Comparison of ENCODE assay signal across 19 mouse cellular contexts in the genomic region with DNA sequence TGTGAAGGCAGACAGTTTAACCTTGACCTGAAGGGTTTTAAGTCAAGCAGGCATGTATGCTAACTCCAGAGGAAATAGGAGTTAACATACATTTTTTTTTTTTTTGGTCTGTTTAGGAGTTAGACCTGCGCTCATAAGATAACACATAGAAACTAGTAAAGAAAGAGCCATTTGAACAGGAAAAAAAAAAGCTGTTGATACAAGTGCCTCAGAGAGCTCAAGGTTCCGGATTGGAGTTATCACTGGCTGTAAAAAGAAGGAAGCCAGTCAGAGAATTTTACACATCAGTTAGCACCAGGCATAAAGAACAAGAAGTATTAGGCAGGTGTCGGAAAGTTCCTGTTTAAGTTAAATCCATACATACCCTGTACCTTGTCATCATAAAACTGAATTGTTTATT.
"Had no signal": no experiment of that assay in that cellular context is flagged by ENCODE, and none has a peak within 500 bp of the region (broad histone marks: within the 10 kb centered on the region; RNA-seq: fewer than 3 reads in every experiment).

No protein-coding gene starts in this region.

- H3K4me2 ChIP-seq: lung, embryonic 15.5 days; midbrain, embryonic 11.5 days; midbrain, embryonic 13.5 days; midbrain, embryonic 15.5 days; neural tube, embryonic 12.5 days; stomach, embryonic 15.5 days had no signal

- H3K27ac ChIP-seq: lung, embryonic 15.5 days; macrophage; midbrain, embryonic 13.5 days; midbrain, embryonic 15.5 days; neural tube, embryonic 12.5 days; stomach, embryonic 15.5 days; stomach, postnatal 0 days had no signal

- H3K9me3 ChIP-seq: lung, embryonic 15.5 days; midbrain, embryonic 13.5 days; midbrain, embryonic 15.5 days; neural tube, embryonic 12.5 days; stomach, embryonic 15.5 days had no signal

- H3K4me1 ChIP-seq: lung, embryonic 15.5 days; megakaryocyte, embryonic 14.5 days; midbrain, embryonic 13.5 days; midbrain, embryonic 15.5 days; neural tube, embryonic 12.5 days; stomach, embryonic 15.5 days had no signal

- ATAC-seq: liver, postnatal 0 days; lung, postnatal 0 days; midbrain, embryonic 13.5 days; midbrain, embryonic 15.5 days had no signal

- H3K9ac ChIP-seq: liver, postnatal 0 days; lung, embryonic 15.5 days; midbrain, embryonic 13.5 days; midbrain, embryonic 15.5 days; neural tube, embryonic 12.5 days; stomach, embryonic 15.5 days had no signal

- H3K4me3 ChIP-seq: lung, embryonic 15.5 days; megakaryocyte, embryonic 14.5 days; midbrain, embryonic 13.5 days; midbrain, embryonic 15.5 days; neural tube, embryonic 12.5 days; stomach, embryonic 15.5 days had no signal

- DNase-seq: liver, postnatal 0 days; lung, adult 2 months; lung, postnatal 14 days; lung, postnatal 36 days; right cerebral cortex, postnatal 14 days; spleen, adult 18-20 months; thymus, adult 2 months; thymus, postnatal 25 days; thymus, postnatal 4 days had no signal

- H3K27me3 ChIP-seq: lung, embryonic 15.5 days; megakaryocyte, embryonic 14.5 days; midbrain, embryonic 13.5 days; midbrain, embryonic 15.5 days; neural tube, embryonic 12.5 days; stomach, embryonic 15.5 days had no signal

- H3K36me3 ChIP-seq: lung, embryonic 15.5 days; midbrain, embryonic 13.5 days; midbrain, embryonic 15.5 days; neural tube, embryonic 12.5 days; stomach, embryonic 15.5 days had no signal
